Mouse (Mus musculus) testis, adult 2 months (tissue): ENCODE measurements around the gene Olfr1385.

Source experiments
- CTCF ChIP-seq: fragments of 200-500 bp; IDR thresholded peaks from 2 replicates; pipeline ENCODE4 v1.5.1; 2012; ENCODE audit warnings: low read depth, mild to moderate bottlenecking, inconsistent platforms, low read length, moderate library complexity; ENCODE audit not compliant: control insufficient read depth, insufficient read depth, insufficient replicate concordance
- POLR2A ChIP-seq: fragments of 200-500 bp; IDR thresholded peaks from 2 replicates; pipeline ENCODE4 v1.6.1; 2012; ENCODE audit warnings: low read depth, mild to moderate bottlenecking, inconsistent platforms, low read length, moderate library complexity; ENCODE audit not compliant: control insufficient read depth

DNA sequence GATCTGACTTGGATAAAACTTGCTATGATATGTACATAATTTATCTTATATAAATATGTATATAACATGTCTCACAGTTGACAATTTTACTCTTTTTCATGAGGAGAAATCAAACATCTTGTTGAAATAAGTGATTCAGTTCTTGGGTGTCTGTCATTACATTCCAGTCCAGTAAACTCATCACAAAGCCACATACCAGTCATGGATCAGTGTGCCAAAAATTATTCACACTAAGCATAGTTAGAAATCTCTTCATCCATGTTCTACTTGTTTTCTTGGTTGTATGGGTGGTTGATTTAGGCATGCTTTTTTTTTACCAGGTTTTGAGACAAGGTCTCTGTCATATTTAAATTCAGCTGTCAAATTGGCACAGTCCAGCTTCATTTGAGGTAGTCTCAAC, 43.9 kb downstream of the Olfr1385 start:
- TF ChIP-seq POLR2A (no peak), CTCF (no peak)
